Mouse (Mus musculus) megakaryocyte, adult 5-6 weeks (primary cell): ENCODE measurements around the gene Ppox. TPM values are rescaled to one million over a fixed set of nuclear protein-coding genes. Genes with fewer than 3 reads are reported as not detected.

Experiments used
- ATAC-seq: 2 replicates; pipeline ENCODE4 v1.8.0; 2016; ENCODE audit warnings: mild to moderate bottlenecking, inconsistent platforms; ENCODE audit not compliant: poor library complexity, severe bottlenecking
- total RNA-seq, 2 experiments: library from RNA; stranded (forward) in 1 of 2; stranded (reverse) in 1 of 2; fragments of 153-499, 151-499 nt in 1 of 2; fragments of 221-1000, 200-1000 nt in 1 of 2; gene quantifications; 2 replicates each; pipeline versions ENCODE4 v1.2.3 to v1.2.4; 2015 to 2017

The Ppox gene
- total RNA-seq, 2 experiments from 2014 or later = 14.5 to 26.5 TPM

DNA sequence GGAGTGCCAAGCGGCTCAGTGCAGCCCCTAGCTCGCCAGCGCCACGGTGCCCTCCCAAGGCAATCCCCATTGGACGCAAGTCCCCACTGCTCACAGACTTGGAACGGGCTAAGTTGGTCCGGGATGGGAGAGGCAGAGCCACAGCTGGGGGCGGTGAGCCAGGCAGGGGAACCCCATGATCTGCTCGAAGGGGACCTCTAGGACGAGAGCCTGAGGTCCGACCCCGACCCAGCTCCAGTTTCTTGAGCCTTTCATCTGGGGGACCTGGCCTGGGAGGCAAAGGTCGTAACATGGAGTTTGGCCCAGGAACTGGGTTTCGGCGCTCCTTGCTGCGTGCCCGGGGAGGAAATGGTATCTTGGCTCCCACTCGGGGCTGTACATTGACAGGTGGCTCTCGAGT, 5.5 kb upstream of the Ppox start:
- no peak for ATAC-seq

DNA sequence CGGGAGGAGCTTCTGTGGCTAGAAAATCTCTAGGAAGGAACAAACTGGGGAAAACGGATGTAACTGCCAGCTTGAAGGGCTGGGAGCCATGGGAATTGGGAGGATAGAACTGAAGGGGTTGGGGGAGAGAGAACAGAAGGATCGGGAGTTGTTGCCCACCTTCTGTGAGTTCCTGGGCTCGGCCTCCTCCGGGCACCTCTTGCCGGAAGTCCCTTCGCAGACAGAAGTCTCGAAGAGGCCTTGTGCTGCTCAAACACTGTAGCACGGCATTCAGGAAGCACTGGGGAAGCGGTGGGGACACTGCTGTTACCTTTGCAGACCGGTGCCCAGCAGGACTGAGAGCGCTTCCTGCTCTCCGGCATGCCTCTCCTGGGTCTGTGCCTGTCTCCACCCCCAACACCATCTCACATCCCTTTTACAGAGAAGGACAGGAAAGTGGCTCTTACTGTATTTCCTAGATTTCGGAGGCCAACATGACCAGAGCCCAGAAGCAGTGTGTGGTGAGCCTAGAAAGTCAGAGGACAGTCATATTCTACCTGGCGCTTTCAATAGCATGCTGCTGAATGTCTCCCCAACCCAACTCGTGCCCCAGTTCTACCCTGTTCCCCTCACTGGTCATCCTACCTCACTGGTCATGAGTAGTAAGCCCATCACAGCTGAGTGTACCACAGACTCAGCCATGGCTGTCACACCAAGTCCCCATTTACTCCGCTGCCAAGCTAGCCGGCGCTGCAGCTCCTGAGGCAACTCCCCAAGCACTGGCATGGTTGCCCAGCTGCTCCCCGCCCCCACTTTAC, 4.3 kb upstream of the Ppox start:
- no peak for ATAC-seq

DNA sequence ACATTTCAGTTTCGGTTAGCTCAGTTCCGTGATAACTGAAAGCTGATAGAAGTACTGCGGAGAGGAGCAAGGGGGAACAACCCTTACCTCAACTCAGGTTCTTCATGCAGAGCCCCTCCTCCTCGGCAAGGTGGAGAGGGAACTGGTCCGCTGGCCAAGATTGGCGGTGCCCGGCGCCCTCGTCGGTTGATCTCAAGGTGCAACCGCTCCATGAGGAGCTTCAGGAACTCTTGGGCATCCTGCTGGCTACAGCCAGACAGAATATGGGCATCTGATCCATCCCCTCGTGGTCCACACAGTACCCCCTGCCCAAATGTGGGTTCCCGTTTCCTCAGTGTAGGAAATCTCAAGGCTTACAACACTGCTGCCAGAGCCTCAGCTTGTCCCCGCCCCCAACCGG, 3.5 kb upstream of the Ppox start:
- ATAC-seq = no peak

DNA sequence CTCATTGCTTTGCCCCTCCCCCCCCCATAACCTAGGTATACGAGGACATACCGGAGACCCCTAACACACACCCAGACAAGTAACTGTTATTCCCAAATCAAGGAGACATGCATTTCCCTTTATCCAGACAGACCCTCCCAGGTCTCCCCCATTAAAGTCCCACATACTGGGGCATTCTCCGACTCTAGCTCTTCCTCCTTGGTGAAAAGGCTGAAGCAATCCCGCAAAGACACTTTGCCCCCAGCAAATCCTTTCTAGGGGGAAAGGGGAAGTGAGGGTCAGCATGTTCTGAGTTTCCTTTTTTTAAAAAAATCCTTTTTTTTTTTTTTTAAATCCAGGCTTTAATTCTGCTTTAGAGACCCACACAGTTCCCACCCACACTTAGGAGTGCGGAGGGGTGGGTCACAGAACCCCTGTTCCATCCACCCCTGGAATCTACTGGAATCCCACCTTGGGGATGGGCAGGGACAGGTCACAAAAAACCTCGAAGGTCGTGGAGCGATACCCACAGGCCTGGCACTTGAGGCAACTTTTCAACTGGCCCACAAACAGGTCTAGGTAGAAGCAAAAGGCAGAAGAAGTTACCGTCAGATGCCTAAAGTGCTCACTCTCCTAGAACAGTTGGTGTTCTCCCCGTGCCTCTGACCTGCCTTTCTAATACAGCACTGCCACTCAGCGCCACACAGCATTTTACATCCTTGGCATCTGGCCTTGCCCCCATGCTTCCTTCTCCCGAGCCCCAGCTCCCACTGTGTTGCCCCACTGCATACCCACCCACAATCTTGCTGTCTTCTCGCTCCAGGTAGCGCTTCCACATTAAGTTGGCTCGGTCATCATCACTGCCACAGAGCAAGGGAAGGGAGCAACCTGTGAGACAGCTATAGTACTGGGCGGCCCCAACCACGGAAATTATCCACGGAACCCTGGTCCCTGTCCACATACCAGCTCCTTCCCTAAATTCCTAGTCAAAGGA, 2.5 kb upstream of the Ppox start:
- ATAC-seq = no peak

DNA sequence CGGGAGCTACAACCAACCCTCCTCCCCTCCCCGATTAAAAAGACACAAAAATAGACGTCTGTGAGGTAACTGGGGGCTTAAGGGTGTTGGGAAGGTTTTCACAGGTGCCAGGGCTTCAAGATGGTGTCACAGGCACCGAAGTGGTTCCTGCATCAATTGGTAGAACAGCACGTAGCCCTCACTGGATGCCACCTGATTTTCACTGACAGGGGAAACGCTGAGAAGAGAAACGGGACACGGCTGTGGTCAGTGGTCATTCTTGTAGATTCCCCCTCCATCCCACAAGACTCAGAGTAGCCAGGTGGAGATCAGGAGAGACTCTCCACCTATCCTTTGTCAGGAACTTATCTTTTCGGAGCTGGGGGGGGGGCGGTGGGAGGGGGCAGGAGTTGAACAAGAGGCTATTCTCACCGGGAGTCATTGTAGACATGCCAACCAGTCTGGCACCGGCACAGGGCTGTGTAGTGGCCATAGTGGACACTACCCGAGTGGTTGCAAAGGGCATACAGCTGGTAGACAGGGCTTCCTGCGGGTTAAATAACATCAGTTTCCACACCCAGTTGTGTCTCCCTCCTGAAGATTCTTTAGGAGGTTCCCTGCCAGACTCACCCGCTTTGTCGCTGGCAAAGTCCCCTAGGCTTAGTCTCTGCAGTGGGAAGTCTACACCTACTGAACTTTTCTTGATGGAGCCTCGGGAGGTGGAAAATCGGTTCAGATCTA, 1.3 kb upstream of the Ppox start:
- no peak for ATAC-seq

DNA sequence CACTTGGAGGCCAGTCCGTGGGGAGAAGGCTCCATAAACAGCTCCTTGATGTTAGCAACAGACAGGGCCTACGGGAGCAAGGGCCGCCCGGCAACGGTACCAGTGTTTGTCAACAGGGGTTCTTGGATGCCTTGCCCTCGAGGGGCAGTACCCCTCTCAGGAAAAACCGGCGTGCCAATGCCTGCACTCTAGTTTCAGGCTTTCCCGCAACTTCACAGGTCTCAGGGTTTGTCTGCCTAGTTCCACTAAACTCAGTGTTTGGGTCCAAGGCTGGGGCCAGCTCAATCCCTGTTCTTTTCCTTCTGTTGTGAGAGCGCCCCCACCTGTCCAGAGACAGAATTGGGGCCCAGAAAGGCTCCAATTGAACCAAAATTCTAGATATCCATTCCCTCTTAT, 540 bp upstream of the Ppox start:
- ATAC-seq = peak; percentile 62

DNA sequence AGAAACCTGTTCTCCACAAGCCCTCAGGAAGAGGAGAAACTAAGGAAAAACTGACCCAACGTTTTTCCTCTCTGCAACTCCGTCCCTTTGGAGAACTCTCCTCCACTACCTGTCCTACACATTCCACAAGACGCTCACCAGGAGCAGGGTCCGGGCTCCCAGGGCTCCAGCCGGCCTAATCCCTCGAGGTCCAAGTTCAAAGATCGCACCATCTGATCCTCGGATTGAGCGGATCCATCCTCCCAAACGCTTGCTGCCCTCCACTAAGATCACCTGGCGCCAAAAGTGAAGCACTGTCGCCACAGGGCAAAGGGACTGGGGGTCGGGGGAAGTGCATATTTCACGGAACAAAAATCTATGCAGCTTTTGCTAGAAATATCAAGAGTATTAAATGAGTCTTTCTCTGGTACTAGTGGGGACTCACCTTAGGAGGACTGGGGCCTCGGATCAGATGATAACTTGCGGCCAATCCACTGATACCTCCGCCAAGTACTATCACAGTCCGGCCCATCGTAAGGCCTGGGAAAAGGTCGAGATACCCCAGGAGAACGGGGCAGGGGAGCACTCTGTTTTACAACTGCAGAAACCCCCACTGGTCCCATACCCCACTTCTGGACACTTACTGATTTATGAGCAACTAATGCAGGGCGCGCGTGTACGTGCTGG, 603 bp downstream of the Ppox start:
- peak; percentile 6 for ATAC-seq

DNA sequence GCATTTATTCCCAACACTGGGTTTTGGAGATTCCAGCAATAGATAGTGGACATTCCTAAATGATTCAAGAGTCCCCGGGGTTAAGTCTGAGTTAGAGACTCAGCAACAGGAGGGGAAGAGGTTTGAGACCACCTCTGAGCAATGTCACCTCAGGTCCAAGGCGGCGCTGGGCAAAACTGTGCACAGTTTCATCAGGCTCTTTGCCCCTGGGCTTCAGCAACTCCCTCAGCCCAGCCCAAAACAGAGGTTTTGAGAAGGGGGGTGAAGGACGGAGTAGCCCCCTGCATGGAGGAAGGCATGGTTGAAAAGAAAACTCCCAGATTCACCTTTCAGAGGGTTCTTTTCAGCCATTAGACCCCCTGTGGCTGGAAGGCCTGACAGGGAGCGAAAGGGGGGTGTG, 1.3 kb downstream of the Ppox start:
- ATAC-seq = no peak

DNA sequence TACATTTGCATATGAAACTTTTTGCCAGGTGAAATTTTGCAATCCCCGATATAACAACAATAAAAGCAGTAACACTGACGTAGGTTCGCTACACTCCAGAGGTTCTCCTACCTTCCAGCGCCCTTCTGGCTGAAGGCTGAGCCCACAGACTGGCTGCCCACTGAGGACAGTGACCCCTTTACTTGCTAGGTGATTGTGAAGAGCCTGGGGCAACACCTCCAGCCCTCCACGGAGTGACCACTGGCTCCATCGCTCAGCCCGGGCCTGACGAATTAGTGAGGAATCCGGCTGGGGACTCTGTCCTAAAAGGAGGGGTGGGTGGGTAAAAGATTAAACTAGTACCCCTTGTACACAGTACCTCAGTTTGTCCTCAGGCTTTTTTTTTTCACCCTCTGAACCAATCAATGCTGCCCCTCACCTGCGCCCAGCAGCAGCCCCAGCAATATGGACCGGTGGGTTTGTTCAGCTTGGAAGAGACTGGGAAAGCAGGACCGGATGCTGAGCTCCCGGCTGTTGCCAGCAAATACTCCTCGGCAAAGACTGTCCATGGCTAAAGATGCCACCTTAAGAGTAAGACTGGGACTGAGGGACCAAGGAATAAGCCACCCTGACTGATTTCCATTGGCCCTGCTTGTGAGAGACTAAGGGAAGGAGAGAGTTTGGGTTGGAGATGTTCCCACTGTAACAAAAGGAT, 1.8 kb downstream of the Ppox start:
- no peak for ATAC-seq

DNA sequence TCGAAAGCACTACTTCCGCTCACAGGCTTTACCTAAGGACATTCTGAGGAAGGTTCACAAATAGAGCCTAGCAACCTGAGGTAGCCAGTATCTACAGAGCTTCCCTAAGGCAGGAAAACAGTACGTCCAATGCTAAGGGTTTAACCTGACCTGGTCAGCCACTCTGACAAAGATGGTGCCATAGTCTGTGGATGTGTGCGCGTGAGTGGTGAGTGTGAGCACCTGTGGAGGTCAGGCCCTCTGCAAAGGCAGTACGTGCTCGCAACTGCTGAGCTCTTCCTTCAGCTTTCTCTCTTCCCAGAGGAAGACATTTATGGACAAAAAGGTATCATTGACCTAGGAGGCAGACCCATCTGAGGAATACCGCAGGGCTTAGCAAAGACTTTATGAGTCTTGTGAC, 2.5 kb downstream of the Ppox start:
- no peak for ATAC-seq

DNA sequence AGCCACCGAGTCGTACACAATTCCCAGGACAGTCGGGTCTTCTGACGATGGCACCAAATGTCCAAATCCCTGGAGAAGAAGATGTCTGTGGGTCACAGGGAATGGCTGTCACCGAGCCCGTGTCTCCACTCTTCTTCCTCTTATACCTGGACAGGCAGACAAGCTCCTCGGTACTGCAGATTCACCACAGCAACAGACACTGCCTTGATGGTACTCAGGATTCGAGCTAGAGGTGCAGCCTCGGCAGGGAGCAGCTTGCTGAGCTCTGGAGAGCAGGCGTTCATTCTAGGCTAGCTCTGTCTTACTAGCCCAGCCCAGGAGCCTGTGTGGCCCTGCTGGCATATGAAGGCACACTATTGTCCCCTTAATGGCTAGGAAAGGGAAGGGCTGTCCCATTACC, 3.2 kb downstream of the Ppox start:
- no peak for ATAC-seq

DNA sequence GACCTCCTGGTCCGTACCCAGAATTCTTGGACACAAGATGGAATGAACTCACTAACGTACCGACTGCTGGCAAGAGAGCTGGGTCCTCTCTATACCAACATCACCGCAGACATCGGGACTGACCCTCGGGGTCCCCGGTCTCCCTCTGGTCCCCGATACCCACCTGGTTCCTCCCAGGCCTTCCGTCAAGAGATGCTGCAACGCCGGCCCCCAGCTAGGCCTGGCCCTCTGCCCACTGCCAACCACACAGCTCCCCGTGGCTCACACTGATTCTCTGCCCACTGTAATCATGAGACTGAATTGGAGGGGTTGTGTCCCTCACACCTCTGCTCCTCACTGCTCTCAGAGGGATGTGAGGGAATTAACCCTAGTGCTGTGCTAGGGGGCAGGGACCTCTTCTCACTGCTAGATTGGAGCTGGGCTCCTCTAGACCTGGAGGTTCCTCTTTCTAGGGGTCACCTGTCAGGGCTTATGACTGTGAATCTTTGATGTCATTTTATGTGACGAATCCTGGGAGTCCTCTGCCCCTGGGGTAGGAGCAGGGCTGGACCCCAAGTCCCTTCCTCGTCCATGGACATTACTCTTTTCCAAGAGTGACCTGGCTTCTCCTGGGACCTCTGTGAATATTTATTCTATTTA, 4.8 kb downstream of the Ppox start:
- ATAC-seq = no peak

DNA sequence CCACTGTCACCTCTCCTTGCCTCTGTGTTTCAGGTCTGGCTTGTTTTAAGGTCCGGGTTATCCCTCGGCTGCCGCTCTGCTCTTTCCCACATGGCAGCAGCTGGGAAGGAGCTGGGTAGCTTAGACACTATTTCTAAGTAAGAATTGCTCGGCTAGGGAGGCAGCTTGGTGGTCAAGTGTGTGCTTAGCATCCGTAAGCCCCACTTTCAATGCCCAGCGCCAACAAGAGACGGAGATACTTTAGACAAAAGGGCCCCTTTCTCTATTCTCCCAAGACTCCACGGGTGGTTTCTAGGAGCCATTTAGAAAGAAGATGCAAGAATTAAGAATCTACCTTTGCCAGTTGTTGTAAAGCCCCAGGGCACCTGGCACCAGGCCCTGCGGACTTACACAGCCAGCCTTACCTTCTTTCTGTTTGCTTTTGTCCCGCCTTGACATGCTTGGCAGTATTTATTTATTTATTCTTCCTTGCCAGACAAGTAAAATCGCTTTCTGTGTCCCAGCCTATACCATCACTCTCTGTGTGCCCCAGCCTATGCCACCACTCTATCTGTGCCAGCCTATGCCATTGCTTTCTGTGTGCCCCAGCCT, 5.7 kb downstream of the Ppox start:
- ATAC-seq = no peak

DNA sequence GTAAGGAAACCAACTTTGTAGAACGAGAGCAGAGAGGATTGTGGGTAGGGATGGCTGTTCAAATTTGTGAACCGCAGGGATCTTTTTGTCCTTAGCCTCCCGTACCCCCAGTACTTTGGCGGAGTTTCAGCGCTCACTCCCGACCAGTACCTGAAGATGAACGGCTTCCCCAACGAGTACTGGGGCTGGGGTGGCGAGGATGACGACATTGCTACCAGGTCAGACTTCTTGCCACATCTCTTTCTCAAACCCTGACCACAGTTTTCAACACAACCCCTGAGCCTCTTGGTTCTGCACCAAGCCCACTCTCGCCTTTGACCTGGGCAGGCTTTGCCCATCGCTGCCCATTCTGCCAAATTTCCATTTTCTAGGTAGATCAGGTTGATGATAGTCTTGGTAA, 6.8 kb downstream of the Ppox start:
- peak; percentile 72 for ATAC-seq

DNA sequence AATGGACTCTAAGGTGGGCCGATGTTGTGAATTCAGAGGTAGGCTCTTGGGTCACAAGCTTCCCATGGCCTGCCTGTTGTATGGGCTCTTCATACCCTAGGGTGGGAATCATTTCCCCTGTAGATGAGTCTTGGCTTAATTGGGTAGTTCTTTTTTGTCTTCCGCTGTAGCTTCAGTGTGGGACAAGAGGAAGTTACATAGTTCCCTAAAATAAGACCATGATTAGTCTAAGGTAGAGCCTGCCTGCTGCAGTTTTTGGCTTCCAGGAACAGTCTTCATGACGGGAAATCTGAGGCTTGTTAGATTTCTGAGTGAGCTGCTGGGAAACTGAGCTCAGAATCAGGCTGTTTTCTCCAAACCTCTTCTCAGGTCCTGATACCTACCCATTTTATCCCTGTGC, 8.9 kb downstream of the Ppox start:
- peak; percentile 40 for ATAC-seq

DNA sequence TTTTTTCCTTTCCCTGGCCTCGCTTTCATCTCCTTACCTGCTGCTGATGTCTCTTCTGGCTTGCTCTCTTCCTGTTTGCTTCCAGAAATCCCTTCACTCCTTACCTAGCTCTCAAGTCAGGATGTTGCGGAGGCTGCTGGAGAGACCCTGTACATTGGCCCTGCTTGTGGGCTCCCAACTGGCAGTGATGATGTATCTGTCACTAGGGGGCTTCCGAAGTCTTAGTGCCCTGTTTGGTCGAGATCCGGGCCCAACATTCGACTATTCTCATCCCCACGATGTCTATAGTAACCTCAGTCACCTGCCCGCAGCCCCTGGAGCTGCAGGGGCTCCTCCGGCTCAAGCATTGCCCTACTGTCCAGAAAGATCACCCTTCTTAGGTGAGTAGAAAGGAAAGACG, 9.4 kb downstream of the Ppox start:
- no peak for ATAC-seq

DNA sequence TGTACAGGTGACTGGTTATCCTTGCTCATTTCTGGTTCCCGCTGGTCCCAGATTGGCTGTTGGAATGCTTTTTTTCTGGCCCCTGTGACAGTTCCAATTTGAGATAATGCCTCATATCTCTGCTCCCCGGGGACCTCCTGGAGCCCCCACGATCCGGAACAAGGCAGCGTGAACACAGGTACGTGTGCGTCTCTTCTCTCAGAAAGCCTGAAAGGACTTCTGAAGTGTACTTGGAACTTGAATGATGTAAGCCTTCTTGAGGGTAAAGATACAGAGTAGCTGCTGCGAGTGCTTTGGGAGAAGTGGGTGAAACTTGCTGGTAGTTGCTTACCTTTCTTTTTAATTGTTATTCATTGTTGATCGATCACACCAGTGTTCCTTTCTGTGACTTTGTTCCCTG, 9.8 kb downstream of the Ppox start:
- no peak for ATAC-seq

DNA sequence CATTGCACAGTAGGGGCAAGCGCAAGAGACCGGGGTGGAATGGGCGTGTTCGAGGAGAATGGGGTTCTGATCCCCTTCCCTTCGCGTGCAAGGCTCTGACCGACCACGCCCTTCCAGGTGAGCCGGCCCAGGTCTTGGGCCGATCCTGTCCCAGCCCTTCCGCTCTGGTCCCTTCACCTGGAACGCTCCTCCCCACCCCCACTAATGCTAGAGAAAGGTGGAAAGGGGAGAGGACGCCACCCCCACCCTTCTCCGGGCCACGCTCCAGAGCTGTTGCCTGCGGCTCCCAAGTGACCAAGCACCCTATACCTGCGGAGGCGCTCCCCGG, 10.4 kb downstream of the Ppox start:
- ATAC-seq = peak; percentile 33

DNA sequence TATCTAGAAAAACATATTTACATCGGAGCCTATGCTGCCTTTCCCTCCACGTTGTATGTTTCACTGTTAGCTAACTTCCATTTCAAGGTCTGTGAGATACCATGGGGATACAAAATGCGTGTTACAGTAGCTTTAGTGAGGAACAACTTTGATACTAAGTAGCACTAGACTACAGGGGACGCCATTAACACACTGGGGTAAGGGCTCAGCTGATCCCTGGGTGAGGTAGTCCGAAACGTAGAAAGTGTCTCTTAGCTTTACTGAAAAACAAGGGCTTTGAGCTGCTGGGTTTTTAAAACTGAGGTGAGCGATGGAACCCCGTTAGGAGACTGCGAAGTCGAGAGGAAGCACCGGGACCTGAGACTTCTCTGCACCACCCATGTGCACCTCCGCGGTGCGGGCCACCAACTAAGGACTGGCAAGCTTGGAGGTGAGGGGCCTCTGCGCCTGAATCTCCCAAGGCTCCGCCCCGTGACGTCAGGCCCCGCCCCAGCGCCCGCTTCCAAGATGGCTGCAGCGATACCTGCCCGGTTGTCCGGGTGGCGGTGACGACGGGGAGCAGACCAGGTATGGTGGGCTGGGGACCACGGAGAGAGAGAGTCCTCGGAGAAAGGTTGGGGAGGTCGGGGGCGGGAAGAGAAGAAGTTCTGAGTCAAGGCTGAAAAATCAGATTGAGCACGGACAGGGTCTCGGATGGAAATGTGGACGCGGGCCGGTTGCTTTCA, 11.0 kb downstream of the Ppox start, which contains the start of gene B4galt3:
Gene B4galt3 (plus strand): TSS at position 481 of the 725 bp plus-strand sequence.
- peak; percentile 87 for ATAC-seq
